Mouse (Mus musculus): ENCODE results near the gene Fermt1. TPM values are rescaled to one million over a fixed set of nuclear protein-coding genes. Genes with fewer than 3 reads are reported as not detected.
A peak's percentile ranks its signal among the peaks of the same experiment; 100 is the strongest.

Gene Fermt1
- polyA plus RNA-seq, 1 experiment = 0.36 TPM

DNA sequence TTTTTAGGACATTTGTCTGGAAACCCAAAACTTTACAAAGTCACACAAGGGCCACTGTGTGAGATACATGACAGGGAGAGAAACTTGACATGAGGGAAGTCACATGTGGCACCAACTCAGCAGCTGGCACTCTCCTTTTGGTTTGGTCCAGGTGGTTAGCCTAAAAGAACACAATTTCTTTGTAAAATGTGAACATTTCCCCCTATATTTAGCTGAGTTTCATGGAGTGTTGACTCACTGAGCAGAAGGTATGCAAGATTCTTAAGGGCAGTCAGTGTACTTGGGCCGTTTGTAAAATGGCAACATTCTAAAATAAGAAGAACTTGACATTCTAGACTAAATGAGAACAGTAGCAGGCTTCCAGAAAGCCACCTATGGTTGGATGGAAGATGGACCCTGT, 30.9 kb downstream of the Fermt1 start:
- no peak for DNase-seq (ENCODE audit: low read depth)
- TF ChIP-seq POLR2A (IDR thresholded peaks at IDR 0.05; ENCODE audit: borderline replicate concordance, extremely low read depth, insufficient read depth, insufficient read length, poor library complexity, severe bottlenecking) (no peak), CTCF (IDR thresholded peaks at IDR 0.05; ENCODE audit: borderline replicate concordance, extremely low read depth, insufficient read depth, insufficient read length) (no peak)

DNA sequence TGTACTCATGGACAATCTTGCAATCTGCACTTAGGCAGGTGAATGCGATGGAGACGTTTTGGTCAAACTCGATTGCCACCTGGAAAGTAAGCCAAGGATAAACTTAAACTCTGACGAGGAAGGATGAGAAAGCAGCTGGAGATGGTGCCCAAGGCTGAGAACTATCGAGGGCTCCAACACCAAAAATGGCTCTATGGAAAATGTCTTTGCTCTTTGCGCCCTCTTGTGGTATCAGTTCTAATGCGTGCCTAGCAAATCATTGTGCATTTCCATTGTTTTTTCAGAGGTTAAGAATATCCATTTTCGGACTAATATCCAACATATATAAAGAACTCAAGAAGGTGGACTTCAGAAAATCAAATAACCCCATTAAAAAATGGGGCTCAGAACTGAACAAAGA, 38.9 kb downstream of the Fermt1 start:
- TF ChIP-seq POLR2A (IDR thresholded peaks at IDR 0.05; ENCODE audit: borderline replicate concordance, extremely low read depth, insufficient read depth, insufficient read length, poor library complexity, severe bottlenecking) (no peak), CTCF (IDR thresholded peaks at IDR 0.05; ENCODE audit: borderline replicate concordance, extremely low read depth, insufficient read depth, insufficient read length) (peak; percentile 43; the same call in 1 of the 2 replicates)
- peak; percentile 46 for DNase-seq (ENCODE audit: low read depth)

DNA sequence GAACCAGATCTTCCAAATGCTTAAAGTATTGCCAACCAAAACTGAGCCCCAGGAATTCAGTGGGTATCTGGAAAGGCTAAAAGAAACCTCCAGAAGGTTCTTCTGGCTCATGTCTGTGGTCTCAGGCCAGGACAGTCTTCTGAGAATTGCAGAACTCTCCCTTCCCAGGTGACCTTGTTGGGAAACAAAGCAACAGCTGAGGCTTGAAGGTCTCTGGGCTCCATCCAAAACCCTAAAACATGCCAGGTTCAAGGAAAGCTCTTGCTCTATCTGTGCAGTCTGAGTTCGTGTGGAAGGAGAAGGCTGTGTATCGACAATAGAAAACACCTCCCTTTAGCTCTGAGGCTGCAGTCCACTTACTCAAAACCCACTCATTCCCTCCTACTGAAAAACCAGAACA, 40.7 kb downstream of the Fermt1 start:
- DNase-seq (ENCODE audit: low read depth) = no peak
- TF ChIP-seq CTCF (IDR thresholded peaks at IDR 0.05; ENCODE audit: borderline replicate concordance, extremely low read depth, insufficient read depth, insufficient read length) (no peak), POLR2A (IDR thresholded peaks at IDR 0.05; ENCODE audit: borderline replicate concordance, extremely low read depth, insufficient read depth, insufficient read length, poor library complexity, severe bottlenecking) (no peak)

DNA sequence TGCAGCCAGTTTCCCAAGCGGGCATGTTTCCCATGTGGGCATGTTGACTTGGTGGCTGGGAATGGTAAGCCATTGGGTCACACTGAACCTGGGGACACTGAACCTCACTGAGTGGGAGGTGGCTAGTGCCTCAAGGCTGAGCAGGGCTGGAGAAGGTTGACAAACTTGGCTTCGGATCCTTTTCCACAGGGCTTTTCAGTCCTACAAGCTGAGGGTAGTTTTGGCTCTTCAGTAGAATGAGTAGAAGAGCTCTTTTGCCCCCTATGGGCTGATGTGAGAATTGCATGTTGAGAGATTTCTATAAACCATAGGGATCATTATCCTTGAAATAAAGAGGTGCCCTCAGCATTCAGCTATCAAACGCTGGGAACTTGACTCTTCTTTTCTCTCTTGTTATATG, 42.2 kb downstream of the Fermt1 start:
- peak; percentile 71 for DNase-seq (ENCODE audit: low read depth)
- no peak for TF ChIP-seq POLR2A (IDR thresholded peaks at IDR 0.05; ENCODE audit: borderline replicate concordance, extremely low read depth, insufficient read depth, insufficient read length, poor library complexity, severe bottlenecking)
- peak; percentile 54; the same call in 1 of the 2 replicates for TF ChIP-seq CTCF (IDR thresholded peaks at IDR 0.05; ENCODE audit: borderline replicate concordance, extremely low read depth, insufficient read depth, insufficient read length)

DNA sequence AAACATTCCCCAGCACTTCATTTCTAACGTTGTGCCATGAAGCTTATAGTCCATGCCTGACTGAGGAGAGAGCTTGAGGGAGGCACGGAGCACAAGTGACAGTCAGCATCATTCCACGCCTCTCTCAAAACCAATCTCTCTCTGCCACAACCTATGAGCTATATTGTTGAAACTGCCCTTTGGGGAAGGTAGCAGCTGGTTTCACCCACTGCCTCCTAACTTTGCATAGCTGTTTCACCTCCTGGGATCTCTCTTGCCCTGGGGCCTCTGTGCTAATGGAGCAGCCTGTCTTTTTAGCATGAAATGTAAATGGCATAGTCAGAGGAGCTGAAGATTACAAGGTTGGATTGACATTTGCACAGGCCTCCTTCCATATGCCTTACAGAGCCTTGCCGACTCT, 43.6 kb downstream of the Fermt1 start:
- TF ChIP-seq POLR2A (IDR thresholded peaks at IDR 0.05; ENCODE audit: borderline replicate concordance, extremely low read depth, insufficient read depth, insufficient read length, poor library complexity, severe bottlenecking) (no peak), CTCF (IDR thresholded peaks at IDR 0.05; ENCODE audit: borderline replicate concordance, extremely low read depth, insufficient read depth, insufficient read length) (no peak)
- DNase-seq (ENCODE audit: low read depth) = peak; percentile 30

DNA sequence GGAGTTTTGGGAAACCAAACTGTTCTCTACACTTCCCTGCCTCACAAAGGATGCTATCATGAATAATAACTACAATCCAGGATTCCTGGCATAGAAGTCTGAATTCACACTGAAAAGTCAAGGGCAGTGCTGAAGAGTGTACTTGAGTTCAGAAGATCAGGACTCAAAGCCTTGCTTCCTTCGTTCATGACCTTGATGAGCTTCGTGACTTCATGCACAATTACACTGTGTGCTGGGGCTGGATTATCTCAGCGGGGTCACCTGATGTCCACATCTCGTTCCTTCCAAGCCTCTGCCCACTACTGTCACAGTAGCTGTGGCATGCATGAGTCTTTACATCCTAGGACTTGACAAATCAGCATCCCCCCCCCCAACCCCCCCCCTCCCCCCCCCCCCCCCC, 44.1 kb downstream of the Fermt1 start:
- DNase-seq (ENCODE audit: low read depth) = no peak
- no peak for TF ChIP-seq CTCF (IDR thresholded peaks at IDR 0.05; ENCODE audit: borderline replicate concordance, extremely low read depth, insufficient read depth, insufficient read length)
- no peak for TF ChIP-seq POLR2A (IDR thresholded peaks at IDR 0.05; ENCODE audit: borderline replicate concordance, extremely low read depth, insufficient read depth, insufficient read length, poor library complexity, severe bottlenecking)

DNA sequence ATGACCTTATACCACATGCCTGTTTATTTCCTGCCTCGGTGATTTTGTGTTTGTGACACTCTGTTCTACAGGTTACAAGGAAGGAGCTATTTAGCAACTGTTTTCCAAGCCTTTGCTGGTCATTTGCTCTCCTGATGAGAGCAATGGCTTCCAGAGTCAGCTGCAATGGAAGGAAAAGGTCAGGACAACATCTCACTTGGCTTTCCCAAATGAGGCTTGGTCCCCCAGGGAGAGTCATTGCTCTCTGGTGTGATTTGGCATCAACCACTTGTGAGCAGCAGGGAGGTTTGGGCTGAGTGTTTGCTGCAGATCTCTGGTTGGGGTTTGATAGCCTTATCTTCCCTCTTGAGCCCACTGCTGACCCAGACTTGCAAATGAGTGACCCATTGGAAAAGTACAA, 45.1 kb downstream of the Fermt1 start:
- no peak for DNase-seq (ENCODE audit: low read depth)

DNA sequence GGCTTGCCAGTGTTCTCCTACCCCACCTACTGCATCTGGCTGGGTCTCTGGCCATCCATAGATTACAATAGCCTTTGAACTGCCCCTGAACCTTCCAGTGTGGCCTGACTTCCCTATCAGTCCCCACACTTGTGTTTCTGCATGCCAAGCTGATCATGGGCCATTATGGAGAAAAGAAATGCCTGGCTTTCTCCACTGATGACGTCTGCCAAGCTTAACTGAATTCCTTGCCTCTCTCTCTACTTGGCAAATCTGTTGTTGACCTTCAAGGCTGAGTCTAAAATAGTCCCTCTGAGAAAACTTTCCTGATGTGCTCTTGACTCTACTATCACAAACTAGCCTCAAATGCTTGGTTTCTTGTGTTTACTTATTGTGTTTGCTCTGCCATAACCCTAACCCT, 47.5 kb downstream of the Fermt1 start:
- no peak for TF ChIP-seq POLR2A (IDR thresholded peaks at IDR 0.05; ENCODE audit: borderline replicate concordance, extremely low read depth, insufficient read depth, insufficient read length, poor library complexity, severe bottlenecking)
- no peak for TF ChIP-seq CTCF (IDR thresholded peaks at IDR 0.05; ENCODE audit: borderline replicate concordance, extremely low read depth, insufficient read depth, insufficient read length)
- DNase-seq (ENCODE audit: low read depth) = no peak

More for the DNA sequence above, 45.1 kb downstream of the Fermt1 start:
- TF ChIP-seq CTCF (IDR thresholded peaks at IDR 0.05; ENCODE audit: borderline replicate concordance, extremely low read depth, insufficient read depth, insufficient read length) (no peak), POLR2A (IDR thresholded peaks at IDR 0.05; ENCODE audit: borderline replicate concordance, extremely low read depth, insufficient read depth, insufficient read length, poor library complexity, severe bottlenecking) (no peak)

DNA sequence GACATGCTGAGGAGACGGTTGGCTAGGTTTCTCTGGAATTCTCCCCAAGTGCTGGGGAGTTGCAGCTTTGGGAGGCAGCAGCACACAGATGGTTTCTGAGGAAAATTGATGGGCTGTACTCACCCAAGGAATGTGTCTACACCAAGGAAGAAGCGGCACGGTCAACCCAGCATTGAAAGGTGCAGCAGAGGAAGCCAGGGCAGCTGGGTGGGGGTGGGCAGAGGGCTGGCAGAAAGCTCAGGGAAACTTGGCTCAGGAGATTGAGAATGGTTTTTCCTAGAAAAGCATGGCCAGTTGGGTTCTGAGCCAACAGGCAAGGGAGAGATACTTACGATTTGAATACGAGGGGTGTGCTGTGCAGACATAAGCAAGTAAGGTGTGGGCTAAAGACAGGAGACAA, 51.9 kb downstream of the Fermt1 start:
- no peak for DNase-seq (ENCODE audit: low read depth)
- TF ChIP-seq POLR2A (IDR thresholded peaks at IDR 0.05; ENCODE audit: borderline replicate concordance, extremely low read depth, insufficient read depth, insufficient read length, poor library complexity, severe bottlenecking) (no peak), CTCF (IDR thresholded peaks at IDR 0.05; ENCODE audit: borderline replicate concordance, extremely low read depth, insufficient read depth, insufficient read length) (no peak)

DNA sequence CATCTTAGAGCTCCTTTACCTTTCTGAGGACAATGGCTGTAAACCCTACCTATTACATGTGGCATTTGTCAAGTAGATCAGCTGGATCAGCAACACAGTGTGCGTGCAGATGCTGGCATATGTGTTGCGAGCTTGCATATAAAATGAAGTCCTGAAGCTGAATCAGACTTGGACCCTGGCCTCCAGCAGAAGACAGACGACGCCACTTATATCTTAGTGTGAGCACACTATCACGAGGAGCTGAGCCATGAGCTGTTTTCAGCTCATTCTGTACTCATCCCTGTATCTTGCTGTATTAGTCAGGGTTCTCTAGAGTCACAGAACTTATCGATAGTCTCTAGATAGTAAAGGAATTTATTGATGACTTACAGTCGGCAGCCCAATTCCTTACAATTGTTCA, 60.4 kb downstream of the Fermt1 start:
- TF ChIP-seq CTCF (IDR thresholded peaks at IDR 0.05; ENCODE audit: borderline replicate concordance, extremely low read depth, insufficient read depth, insufficient read length) = no peak
- no peak for TF ChIP-seq POLR2A (IDR thresholded peaks at IDR 0.05; ENCODE audit: borderline replicate concordance, extremely low read depth, insufficient read depth, insufficient read length, poor library complexity, severe bottlenecking)
- no peak for DNase-seq (ENCODE audit: low read depth)

DNA sequence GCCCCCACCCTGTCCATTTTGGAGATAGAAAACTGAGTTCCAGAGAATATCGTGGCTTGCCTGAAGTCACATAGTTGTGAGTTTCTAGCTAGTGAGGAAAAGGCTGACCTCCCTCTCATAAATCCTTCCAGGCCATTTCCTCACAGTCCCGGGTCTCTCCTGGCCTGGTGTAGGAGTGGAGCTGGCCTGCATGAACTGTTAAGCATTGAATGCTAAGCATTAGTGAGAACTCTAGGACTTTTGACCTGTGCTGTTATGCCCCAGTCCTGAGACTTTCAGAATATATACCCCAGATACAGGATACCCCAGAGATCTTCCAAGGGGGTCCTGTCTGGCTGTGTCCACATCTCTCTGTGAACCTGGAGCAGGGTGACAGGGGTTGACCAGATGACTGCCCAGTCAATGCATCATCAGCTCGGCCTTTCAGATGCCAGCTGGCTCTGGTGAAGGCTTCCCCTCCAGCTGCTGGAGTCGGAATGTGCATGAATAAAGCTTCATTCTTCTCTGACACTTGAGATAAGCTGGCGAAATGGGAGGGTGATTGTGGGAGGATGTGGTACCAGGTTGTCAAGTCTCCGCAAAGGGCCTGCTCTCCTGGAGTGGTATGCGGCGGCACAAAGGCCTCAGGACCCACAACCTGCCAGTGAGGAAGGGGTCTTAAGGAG, 61.3 kb downstream of the Fermt1 start:
- DNase-seq (ENCODE audit: low read depth) = no peak
- TF ChIP-seq POLR2A (IDR thresholded peaks at IDR 0.05; ENCODE audit: borderline replicate concordance, extremely low read depth, insufficient read depth, insufficient read length, poor library complexity, severe bottlenecking) = no peak
- no peak for TF ChIP-seq CTCF (IDR thresholded peaks at IDR 0.05; ENCODE audit: borderline replicate concordance, extremely low read depth, insufficient read depth, insufficient read length)

Data from brain, embryonic 14.5 days (tissue).